Mouse (Mus musculus) myocyte (in vitro differentiated cells): ENCODE data around the gene Slco1a4.

Source experiments
- CEBPB ChIP-seq: IDR thresholded peaks from 2 replicates; pipeline ENCODE4 v1.6.1; 2011; ENCODE audit warnings: mild to moderate bottlenecking, moderate library complexity; ENCODE audit not compliant: poor library complexity, insufficient read depth, severe bottlenecking
- E2F4 ChIP-seq: IDR thresholded peaks from one replicate; pipeline ENCODE4 v1.6.1; 2011; ENCODE audit warnings: mild to moderate bottlenecking, control low read depth, moderate library complexity; ENCODE audit not compliant: insufficient read depth
- MYOD1 ChIP-seq, 3 experiments: IDR thresholded peaks; one replicate each; pipeline ENCODE4 v1.6.1; 2011; ENCODE audit warnings: control low read depth in 2 of 3, low read depth in 2 of 3, mild to moderate bottlenecking in 2 of 3, moderate library complexity in 1 of 3; ENCODE audit not compliant: insufficient read length in 2 of 3, control insufficient read depth in 1 of 3
- MYOG ChIP-seq, 3 experiments: IDR thresholded peaks; one replicate each; pipeline ENCODE4 v1.6.1; 2011; ENCODE audit warnings: control low read depth in 2 of 3, low read depth in 2 of 3, mild to moderate bottlenecking in 2 of 3; ENCODE audit not compliant: insufficient read length in 2 of 3, control insufficient read depth in 1 of 3, insufficient read depth in 1 of 3
- POLR2A ChIP-seq: IDR thresholded peaks from one replicate; pipeline ENCODE4 v1.6.1; 2011; ENCODE audit warnings: low read depth, mild to moderate bottlenecking, control low read depth, moderate library complexity; ENCODE audit not compliant: insufficient read length
- POLR2AphosphoS2 ChIP-seq: IDR thresholded peaks from one replicate; pipeline ENCODE4 v1.6.1; 2011; ENCODE audit warnings: low read depth, control low read depth; ENCODE audit not compliant: insufficient read length
- REST ChIP-seq: IDR thresholded peaks from one replicate; pipeline ENCODE4 v1.6.1; 2011; ENCODE audit warnings: mild to moderate bottlenecking, control low read depth, moderate library complexity; ENCODE audit not compliant: insufficient read depth, insufficient read length
- USF1 ChIP-seq: IDR thresholded peaks from one replicate; pipeline ENCODE4 v1.6.1; 2011; ENCODE audit warnings: low read depth, mild to moderate bottlenecking, control low read depth, moderate library complexity

GRCm38 (mm10) chr6:141773710-141774109, 82.3 kb downstream of the Slco1a4 start, which contains the start of gene Gm5724:
- TF ChIP-seq MYOG (IDR thresholded peaks at IDR 0.05; ENCODE audit: control insufficient read depth in 1 of 3, insufficient read depth in 1 of 3, insufficient read length in 2 of 3, low read depth in 2 of 3) (no peak), POLR2A (no peak), MYOD1 (IDR thresholded peaks at IDR 0.05; ENCODE audit: control insufficient read depth in 1 of 3, insufficient read length in 2 of 3, low read depth in 2 of 3) (no peak), E2F4 (no peak), POLR2AphosphoS2 (no peak), CEBPB (no peak), REST (no peak), USF1 (no peak)
